Mouse (Mus musculus): ENCODE measurements around the gene Mup19. TPM values are rescaled to one million over a fixed set of nuclear protein-coding genes. Genes with fewer than 3 reads are reported as not detected.

Mup19 gene
- polyA plus RNA-seq, 1 experiment from 2014 or later: not detected

Other genes with a start within 250 kb of the Mup19 start
- not detected in 2 replicates for gene Mup17, start 186.4 kb downstream of the Mup19 start, polyA plus RNA-seq (2015; fragmentation: Nextera tagmentation; extraction: Ambion mirVana)
- gene Mup18, start 108.1 kb downstream of the Mup19 start, polyA plus RNA-seq (2015; fragmentation: Nextera tagmentation; extraction: Ambion mirVana): not detected in 2 replicates
- not detected in 2 replicates for gene Mup5, start 53.0 kb upstream of the Mup19 start, polyA plus RNA-seq (2015; fragmentation: Nextera tagmentation; extraction: Ambion mirVana)